Mouse (Mus musculus) lung, adult 18-20 months (tissue): ENCODE measurements around the gene Vmn1r188.
"Not testable (repeated sequence)": the region's sequence is repeated elsewhere in the genome, so short reads cannot be mapped to it uniquely, and the experiment has no call there.

Experiments used
- DNase-seq, 2 experiments: peaks; one replicate each; pipeline ENCODE4 v3.0.0; 2022; ENCODE audit warnings: mixed read lengths in 2 of 2

The Vmn1r188 gene

GRCm38 (mm10) chr13:22050591-22051522 lies 33.4 kb upstream of the Vmn1r188 start:
- peak; percentile 89 to 91 for DNase-seq

GRCm38 (mm10) chr13:22051523-22051859 lies 32.7 kb upstream of the Vmn1r188 start:
- DNase-seq = no peak

- DNase-seq = no peak
These were observed 30.5 kb upstream of the Vmn1r188 start for GRCm38 (mm10) chr13:22053754-22054153.

GRCm38 (mm10) chr13:22061422-22061821 lies 22.8 kb upstream of the Vmn1r188 start:
- DNase-seq = no peak

- no peak for DNase-seq
These were observed 20.8 kb upstream of the Vmn1r188 start for GRCm38 (mm10) chr13:22063468-22063867.

- DNase-seq = not testable (repeated sequence)
These were observed 21.5 kb downstream of the Vmn1r188 start, which contains the start of gene Vmn1r189 for GRCm38 (mm10) chr13:22105724-22106123. TSS of gene Vmn1r189 (minus strand) at chr13:22105824.

GRCm38 (mm10) chr13:22136495-22137293 lies 52.5 kb downstream of the Vmn1r188 start:
- not testable (repeated sequence) for DNase-seq
